Mouse (Mus musculus): Measurements from ENCODE around the gene Trim9.

Gene Trim9

DNA sequence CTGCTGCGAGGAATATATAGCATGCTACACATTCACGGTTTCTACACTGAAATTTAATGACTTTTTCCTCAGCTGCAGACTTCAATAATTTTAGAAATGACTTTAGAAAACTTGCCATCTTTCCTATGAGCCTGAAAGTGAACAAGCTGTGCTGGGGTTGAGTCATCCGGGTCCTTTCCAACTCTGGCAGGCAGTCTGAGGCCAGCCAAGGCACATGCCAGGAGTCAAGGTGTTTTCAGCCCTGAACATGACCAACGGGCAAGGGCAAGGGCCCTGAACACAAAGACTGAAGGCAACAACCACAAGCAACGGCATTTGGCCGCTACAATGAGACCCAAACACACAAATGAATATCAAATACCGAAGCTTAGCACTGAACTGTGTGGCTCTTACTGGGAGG lies 21.6 kb downstream of the Trim9 start:
- DNase-seq = no peak

DNA sequence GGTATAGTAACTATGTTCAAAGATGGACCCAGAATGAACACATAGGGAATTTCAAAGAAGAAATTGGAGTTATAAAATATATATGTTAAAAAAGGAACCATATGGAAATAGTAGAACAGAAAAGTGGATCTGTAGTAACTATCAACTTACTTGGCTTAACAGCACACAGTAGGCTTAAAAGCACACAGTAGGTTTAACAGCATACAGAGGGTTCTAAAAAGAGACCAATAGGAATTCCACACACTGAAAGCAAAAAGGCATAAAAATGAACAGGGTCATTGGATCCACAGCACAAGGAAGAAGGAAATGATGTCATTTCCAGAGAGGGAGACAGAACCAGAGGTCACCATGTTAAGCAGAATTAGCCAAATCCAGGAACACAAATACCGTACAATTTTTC lies 24.6 kb downstream of the Trim9 start:
- DNase-seq = no peak

DNA sequence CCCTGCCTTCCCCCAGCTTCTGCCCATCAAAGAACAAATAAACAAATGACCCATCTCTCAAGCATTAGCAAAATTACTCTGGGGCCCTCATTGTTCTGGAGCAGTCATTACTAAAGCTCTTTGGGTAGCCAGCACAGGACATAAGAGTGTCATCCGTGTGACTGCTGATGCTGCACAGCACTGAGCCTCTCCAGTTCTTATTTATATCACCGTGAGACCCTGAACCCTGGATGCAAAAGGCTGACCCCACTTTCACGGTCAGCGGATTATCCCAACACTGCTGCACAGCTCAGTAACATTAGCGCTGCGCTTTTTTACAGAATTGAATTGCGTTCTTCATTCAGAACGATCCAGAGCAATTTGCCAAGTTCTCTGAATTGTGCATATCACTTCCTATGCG lies 31.3 kb downstream of the Trim9 start:
- no peak for DNase-seq

DNA sequence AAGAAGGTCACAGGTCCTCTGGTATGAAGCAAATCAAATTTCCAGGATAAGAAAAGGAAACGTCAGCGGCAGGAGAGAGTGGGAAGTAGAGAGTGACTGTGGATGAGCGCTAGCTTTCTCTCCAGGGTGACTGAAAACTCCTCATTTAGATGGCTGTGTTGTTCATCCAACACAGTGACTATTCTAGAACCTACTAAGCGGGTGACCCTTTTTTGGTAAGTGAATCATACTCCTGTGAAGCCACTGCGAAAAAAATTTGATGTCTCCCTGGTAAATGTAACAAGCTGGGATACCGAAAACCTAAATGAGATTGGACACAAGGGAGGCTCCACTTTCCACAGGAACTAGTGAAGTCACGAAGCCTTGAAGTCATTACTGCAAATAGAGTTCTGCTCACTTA lies 39.5 kb downstream of the Trim9 start:
- DNase-seq = no peak

DNA sequence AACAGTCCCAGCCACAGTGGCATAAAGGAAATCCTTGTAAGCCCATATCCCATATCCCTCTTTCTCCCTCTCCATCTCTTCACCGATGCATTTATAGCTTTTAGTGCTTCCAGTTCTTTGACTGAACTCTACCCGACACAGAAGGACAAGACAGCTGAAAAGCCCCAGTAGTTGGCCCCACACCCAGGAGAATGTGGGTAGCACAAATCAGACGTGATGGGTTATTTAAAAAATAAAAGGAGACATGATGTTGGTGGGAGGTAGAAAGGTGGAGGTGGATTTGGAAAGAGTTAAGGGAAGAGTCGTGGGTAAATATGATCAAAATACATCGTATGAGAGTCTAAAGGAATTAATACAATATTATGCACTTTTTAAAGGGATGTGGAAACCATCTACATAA lies 40.4 kb downstream of the Trim9 start:
- no peak for DNase-seq

DNA sequence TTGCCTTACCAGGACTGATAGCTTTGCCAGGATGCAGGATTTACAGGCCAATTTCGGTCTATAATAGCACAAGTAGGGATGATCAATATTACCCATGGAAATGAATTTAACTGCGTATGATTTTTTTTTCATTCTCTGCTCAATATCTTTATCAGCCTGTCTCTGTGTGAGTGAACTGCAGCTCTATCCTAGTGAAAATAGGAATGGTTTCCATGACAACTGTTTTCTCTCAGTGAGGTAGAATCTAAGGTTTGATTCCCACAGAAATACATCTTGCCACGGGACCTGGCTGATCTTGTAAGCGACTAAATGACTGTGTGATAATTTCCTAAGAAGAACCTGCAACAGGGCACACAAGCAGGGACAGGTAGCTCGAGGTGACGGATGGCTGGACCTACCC lies 43.4 kb downstream of the Trim9 start:
- DNase-seq = no peak

DNA sequence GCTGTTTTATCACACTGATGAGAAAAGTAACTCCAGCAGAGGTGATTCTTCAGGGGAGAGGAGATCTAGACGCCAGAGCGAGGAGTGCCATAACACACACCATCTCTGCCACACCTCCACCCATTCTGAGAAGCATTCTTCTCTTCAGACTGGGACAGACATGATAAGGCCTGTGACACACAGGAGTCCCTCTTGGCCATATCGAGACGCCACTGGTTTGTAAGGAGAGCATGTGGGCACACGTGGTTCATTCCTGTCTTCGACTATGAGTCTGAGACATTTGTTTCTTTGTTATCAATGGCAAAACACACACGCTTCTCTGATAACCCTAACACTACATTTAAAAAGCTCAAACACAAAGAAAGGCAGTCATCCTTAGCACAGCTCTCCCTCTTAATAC lies 43.9 kb downstream of the Trim9 start:
- no peak for DNase-seq

DNA sequence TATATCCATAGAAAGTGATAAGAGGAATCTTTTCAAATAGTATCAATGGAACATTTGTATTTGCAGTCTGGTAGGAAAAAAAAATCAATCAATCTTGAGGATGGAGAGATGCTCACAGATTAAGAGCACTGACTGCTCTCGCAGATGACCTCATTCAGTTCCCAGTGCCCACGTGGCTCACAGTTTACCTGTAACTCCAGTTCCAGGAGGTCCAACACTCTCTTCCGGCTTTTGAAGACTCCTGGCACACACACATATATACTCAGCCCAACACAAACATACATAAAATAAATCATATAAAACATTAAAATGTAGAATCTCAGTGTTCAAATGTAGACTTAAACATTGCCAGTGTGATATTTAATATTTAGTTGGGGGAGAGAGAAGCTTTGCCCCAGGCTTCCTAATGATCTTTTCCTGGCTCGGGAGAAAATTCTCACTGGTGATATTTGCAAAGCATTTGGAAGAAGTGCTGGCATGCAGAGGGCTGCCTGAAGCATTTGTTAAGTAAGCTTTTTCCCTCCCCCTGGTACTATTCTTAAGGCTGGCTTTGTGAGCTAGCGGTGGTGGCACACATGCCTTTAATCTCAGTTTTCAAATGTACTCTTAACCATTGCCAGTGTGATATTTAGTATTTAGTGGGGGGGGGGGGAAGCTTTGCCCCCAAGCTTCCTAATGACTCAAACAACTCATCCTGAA lies 45.2 kb downstream of the Trim9 start:
- no peak for DNase-seq

DNA sequence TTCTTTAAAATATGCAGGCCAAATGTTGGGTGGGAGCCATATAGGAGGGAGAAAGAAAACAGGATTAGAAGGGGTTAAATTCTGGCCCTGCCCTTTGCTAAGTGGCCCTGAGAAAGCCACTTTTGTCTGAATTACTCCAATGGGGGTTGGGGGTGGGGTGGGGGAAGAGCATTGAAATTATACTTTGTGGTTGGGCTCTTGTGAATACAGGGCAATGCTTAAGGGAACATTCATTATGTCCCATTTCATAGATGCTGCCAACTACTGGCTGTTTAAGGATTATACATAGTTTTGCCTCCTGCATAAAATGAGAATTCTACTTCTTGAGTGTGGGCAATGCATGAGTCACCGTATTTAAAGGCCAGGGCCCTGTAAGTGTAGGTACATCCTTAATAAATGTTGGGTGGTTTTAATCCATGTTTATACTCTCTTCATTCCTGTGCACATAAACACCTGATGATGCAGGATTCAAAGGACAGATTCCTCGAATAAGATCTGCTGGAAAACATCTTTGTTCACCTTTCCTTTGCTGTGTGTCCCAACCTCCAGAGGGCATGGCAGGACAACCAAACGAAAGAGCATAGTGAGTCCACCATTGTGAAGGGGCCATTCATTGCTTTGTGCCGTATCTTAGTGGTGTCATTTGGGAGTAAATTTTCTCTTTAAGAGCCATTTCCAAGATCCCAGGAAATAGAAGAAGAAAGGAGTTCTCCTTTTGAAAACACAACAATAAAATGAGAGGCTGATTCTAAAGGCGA lies 53.3 kb downstream of the Trim9 start:
- no peak for DNase-seq

DNA sequence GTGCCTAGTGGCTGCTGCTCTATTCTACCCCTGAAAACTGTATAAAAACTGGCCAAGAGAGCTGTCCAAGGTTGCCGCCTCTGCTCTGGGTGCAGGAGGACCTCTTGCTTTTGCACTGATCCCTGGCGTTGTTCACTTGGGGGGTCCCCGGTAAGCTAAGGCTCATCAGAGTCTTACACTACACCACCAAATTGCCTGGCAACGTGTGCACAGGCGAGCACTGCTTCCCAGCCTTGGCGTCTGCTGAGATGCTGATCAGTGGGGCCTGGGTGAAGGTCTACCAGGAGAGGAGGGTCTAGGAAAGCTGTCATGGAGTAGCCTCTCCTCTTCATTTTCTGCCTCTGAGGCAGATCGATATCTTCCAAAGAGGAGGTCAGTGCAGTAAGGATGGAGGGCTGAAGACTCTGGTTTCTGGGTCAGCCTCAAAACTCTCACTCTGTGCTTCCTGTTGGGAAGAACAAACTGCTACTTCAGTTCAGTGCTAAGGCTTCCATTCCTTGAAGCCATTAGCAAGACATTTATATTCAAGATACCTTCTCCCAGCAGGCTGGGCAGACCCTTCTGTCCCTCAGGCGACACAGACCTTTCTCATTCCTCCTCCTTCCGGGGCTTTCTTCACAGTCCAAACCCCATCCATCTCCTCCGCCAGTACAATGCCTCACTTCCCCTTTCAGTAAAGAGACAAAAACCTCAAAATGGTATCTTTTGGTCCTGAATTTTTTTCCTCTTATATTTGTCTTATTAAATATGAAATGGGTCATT lies 54.1 kb downstream of the Trim9 start:
- DNase-seq = no peak

DNA sequence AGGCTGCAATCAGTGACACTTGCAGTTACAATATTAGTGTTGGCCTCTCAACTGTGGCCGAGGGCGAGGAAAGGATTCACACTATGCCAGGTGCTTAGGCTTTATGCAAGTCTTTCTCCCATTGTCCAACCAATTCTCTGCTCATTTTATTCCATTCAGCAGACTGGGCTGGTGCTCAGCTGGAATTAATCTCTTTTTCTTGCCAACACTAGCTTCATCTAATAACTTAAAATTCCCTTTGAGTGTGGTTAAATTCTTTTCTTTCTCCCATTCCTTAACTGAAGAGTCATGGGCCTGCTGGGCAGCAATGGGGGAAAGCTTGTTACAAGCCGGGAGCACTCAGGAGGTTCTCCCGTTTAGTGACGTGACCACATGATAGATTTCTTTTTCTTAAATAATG lies 61.9 kb downstream of the Trim9 start:
- no peak for DNase-seq

DNA sequence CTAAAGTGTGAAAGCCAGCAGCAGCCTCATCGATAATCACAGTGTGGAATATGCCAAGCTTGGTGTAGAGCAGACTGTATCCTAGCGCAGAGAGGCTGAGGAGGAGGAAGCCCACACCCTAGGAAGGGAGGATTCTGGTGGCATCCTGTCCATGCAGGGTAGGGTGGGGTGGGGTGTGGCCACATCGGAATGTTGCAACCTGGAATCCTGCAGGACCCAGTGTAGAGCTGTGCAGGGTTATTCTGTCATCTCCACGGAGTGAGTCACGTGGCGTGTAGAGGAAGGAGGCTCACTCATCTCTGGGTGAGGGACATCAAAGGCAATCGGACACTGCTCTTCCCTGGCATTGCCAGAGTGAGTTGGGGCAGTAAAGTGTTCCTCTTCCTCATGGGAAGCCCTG lies 62.4 kb downstream of the Trim9 start:
- no peak for DNase-seq

DNA sequence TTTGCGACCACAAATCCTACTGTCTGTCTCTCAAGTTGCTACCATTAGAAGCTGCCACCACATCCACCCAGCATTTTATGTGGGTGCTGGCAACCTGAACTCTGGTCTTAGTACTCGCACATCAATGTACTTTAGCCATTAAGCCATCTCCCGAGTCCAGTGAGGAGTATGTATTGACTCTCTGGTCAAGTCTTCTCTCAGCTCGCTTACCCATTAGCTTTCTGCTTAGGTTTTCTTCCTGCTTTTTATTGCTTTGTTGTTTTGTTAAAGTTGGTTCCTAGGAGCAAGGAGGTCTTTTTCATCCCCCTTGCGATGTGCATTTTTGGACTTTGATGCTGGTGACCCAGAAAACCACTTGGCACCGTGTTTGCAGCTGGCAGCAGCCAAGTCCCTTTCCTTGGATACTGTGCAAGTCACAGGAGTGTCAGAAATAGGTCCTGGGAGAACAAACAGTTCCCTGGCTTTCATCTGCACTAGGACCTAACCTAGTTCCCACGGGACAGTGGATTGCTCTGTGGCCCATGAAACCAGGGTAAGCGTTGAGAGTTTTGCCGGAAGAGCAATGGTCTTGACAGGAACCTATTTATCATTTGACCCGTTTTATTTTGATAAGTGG lies 64.2 kb downstream of the Trim9 start:
- no peak for DNase-seq

DNA sequence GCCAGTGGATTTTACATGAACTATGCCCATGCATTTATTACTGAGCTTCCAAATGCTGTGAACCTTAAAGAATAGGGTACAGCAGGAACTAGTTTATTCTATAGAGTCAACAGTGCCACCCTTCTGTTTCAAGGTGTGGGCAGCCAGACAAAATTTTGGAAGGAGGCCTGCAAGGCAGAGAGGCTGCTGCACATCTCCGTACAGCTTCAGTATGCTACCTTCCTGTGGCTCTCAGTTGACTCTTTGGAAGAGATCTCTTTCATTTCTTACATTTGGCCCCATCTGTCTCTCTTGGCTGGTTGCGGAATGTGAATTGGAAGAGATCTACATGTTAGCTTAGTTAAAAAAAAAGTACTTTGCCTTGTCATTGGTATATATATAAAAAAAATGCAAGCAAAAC lies 66.5 kb downstream of the Trim9 start:
- DNase-seq = no peak

DNA sequence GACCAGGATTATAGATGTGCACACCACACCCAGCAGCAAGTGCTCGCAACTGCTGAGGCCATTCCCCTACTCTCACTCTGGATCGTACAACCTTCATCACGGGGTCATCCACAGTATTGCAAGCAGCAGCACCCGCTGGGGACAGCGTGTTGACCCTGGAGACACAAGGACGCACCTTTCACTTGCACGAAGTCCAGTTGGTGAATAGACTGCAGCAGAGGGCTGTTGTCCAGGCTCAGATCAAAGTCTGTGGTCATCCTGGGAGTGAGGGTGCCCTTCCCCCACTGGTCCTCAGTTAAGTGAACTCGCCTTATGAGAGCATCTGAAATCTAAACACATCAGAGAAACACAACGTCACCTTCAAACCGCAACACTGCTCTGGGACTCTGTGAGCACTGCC lies 67.0 kb downstream of the Trim9 start:
- no peak for DNase-seq

DNA sequence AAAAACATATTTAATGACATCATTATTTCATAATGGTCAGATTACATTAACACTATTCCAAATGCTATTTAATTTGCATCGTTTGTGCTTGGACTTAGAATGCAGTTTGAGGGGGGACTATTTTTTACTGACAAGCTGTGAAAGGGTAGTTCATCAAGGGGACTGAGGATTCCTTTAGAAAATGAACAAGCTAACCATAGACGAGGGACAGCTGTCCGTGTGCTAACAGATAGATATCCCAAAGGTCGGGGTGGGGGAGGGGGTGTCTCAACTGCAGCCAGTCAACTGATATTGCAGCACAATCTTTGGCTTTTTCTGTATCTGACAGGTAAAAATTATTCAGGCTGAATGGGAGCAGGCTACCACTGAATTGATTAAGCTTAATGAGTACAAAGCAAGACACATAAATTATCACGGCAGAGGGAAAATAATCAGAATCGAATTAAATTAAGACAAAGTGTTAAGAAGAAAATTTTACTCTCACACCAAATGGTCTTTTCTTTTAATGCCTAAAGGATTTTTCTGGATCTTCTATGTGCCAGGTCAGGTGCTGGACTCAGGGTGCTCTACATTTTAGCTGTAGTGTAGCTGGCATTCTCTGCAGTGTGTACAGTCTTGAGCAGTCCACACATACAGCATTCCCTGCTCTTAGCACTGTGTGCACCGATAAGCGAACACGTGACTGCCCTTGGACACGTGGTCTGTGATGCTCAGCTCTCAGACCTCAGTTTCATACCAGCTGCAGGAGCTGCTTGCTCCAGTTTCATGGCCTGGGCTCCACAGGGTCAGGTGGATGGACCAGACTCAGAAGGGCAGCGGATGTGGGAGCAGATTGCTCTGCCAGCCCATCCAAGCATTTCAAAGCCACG lies 70.1 kb downstream of the Trim9 start:
- no peak for DNase-seq

DNA sequence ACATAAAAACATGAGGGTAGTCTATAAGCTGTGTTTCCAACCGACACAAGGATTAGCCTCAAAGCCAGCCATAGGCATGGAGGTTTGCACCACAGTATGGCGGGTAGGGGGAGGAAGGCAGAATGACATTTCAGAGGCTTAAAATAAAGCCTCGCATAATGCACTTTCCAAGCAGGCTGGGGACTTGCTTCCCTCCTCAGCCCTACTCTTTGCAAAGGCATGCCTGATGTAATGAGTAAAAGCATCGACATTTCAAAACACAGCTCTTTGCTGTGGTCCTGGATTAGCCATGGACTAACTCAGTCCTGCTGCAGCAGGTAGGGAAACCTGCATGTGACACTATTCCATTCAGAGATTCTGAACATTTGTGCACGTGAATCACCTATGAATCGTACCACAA lies 77.7 kb downstream of the Trim9 start:
- DNase-seq = no peak

DNA sequence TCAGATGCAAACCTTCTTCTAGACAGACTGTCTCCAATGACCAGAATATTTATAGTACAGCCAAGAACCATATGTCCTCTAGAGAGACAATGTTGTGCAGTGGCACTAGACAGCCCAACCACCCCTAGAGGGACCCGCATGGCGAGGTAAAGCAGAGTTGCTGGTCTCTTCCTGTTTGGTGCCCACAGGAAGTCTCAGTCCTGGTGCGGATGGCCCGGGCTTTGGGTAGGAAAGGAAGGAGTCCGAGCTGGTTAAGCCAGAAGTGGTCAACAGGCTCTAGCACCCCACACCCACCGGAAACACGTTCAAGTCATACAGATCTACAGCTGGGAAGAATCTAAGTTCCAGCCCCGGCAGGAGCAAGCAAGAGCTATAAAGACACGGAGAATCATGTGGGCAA lies 80.1 kb downstream of the Trim9 start:
- DNase-seq = no peak

DNA sequence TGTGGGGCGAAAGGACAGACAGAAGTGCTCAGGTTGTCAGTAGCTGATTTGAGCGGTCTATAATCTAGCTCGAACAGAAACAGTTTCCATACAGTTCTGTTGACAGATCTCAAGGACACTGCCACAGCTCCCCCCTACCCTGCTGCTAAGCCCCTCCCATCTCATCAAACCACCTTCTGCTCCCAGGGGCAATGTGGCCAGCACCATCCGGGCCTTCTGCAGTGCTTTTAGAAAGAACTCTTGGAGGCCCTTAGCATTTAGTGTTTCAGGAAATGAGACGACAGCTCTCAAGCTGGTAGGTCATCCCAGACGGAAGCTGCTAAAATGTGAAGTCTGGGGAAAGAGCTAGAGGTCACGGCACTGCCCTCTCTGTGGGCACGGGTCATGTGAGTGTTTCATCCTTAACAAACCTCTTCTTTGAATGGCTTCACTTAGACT lies 80.9 kb downstream of the Trim9 start:
- no peak for DNase-seq

DNA sequence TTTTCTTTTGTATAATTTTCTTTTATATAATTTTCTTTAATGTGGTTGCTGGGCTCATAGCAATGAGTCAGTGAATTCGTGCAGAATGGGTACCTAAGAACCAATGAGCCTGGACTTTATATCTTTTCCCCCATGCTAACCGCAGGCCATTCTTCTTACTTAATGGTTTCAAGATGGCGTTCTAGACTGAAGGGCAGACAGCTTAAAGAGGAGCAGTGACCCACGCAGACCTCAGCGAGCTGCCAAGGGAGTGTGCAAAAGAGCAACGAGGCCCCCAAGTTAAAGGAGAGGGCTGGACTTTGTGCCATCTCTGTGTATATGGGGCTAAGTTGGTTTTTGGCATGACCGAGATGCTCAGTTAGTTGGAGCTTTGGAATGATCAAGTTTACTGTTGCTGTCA lies 83.7 kb downstream of the Trim9 start:
- DNase-seq = no peak

DNA sequence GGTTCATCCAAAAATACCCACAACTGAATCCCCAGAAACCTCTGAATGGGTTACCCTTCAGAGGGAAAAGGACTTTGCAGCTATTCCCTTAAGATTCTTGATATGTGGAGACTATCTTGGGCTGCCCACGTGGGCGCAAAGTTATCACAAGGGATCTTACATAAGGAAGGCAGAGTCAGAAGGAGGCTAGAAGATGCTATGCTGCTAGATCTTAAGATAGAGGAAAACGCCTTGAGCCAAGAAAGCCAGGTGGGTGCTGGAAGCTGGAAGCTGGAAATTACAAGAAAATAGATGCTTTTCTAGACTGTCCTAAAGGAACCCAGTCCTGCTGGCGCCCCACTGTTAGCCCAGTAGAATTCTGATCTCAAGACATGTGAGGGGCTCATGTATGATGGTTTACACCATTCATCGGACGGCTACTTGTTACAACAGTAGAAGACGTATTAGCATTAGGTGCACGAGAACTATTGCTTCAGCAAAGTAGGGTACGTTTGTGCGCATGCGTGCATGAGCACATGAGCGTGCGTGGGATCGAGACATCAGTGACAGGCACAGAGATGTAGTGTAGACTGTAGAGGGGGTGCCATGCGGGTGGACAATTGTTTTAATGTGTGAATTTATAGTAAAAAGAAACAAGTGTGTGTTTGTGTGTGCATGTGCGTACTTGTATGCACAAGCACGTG lies 85.0 kb downstream of the Trim9 start:
- DNase-seq = no peak

Data from lung, postnatal 4 days (tissue).